Mouse (Mus musculus): ENCODE data around the gene Nudt15.
"Not testable (repeated sequence)": the region's sequence is repeated elsewhere in the genome, so short reads cannot be mapped to it uniquely, and the experiment has no call there.

The Nudt15 gene

DNA sequence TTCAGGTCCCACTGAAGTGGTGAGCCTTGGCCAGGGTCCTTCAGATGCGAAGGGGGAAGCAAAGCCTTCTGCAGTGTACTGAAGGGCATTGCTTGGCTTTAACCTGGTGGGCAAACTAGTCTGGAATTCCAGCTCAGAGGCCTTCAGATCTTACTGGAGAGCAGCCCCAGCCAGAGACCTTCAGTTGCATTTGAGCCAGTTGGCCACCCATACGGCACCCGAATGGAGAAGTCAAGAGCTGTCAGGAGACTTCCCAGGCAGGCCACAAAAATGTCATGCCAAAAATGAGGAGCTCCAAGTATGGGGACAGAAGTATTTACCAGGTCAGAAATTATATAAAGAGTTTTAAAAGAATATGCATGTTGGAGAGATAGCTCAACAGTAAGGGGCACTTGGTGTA, at the start of gene Nudt15:
Nudt15 (minus strand) TSS at position 192 of the 400 bp plus-strand sequence.
- no peak for DNase-seq (ENCODE audit: low spot score in 2 of 2)

DNA sequence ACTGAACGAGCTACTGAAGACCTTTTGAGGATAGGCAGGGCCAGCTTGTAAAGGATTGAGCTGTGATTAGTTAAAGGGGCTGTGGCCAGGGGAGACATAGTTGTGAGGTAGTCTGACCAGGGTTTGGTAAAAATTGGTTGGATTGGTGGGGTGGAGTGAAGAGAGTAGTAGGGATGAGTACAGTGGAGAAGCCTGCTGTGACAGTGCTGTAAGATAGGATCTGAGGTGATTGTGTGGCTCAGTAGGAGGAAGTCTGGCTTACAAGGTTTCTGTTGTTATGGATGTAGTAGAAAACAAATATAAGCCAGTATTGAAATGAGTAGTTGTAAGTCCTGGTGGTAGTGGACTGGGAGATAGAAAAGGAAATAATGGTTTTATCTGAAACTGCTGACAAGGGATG, 44.1 kb upstream of the Nudt15 start:
- DNase-seq (ENCODE audit: low spot score in 2 of 2): no peak

DNA sequence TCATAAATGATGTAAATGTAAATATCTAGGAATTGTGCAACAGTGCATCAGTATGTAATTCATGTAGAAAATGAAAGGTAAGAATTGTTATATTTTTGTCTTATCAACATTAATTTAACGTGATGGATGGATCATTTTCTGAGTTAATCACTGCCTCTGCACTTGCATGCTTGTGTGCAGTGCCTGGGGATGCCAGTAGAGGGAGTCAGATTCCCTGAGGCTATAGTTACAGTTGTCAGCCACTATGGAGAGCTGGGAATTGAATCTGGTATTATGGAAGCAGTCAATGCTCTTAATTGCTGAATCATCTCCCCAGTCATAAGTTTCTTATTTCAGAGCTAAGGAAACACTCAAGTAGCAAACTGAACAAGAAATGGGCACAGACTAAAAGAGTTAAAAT, 40.0 kb upstream of the Nudt15 start:
- DNase-seq (ENCODE audit: low spot score in 2 of 2): no peak

- no peak for DNase-seq (ENCODE audit: low spot score in 2 of 2)
Measured at GRCm38 (mm10) chr14:73576336-73576735, 28.3 kb upstream of the Nudt15 start.

GRCm38 (mm10) chr14:73574053-73574452, 26.0 kb upstream of the Nudt15 start:
- DNase-seq (ENCODE audit: low spot score in 2 of 2): no peak

DNA sequence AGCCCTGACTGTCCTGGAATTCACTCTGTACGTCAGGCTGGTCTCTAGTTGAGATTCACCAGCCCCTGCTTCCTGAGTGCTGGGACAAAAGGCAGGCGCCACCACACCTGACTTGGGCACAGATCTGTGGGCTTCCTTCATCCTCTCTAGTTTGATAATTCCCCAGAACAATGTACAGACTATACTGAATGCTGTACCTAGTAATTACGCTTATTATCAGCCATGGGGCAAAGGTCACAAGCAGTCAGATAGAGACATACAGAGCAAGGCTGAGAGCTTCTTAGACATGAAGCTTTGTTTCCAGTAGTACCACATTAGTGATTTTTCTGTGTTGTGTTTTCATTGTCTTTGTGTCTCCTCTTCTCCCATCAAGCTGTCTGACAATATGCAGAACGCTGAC, 23.1 kb upstream of the Nudt15 start:
- DNase-seq (ENCODE audit: low spot score in 2 of 2): no peak

DNA sequence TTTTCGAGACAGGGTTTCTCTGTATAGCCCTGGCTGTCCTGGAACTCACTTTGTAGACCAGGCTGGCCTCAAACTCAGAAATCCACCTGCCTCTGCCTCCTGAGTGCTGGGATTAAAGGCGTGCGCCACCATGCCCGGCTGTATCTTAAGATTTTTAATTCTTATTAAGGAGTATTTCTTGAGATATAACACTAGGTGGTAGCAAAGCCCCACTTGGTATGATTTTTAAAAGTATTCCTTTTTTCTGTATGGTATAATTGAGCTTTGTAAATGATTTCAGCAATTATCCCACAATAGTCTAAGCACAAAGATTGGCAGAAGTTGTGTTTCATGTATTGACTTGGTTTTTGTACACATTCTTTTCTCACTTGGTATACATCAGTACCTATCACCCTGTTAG, 21.8 kb upstream of the Nudt15 start:
- DNase-seq (ENCODE audit: low spot score in 2 of 2): not testable (repeated sequence)

DNA sequence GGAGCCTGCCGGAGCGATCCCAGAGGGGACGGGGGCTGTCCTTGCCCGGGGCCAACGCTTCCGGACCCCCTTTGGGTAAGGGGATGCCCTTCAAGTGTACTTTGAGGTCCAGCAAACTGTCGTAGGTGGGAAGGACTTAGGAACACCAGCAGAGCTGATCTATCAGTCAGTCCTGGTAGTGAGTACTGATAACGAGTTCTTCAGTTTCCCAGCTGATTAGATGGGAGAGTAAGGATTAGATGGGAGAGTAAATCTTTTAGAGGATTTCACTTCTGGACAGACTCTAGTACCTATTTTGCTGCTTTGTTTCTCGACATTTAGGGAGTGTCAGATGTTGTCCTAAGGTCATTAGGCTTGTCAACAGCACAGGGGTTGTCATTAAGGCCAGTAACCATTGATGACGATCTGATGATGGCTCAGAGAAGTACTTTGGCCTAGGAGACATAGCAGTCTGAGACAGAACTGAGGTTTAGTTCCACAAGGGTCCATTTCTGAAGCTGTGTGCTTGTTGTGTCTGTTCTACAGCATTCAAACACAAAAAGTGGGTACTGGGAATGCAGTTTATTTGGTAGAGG, 5.2 kb upstream of the Nudt15 start:
- no peak for DNase-seq (ENCODE audit: low spot score in 2 of 2)

DNA sequence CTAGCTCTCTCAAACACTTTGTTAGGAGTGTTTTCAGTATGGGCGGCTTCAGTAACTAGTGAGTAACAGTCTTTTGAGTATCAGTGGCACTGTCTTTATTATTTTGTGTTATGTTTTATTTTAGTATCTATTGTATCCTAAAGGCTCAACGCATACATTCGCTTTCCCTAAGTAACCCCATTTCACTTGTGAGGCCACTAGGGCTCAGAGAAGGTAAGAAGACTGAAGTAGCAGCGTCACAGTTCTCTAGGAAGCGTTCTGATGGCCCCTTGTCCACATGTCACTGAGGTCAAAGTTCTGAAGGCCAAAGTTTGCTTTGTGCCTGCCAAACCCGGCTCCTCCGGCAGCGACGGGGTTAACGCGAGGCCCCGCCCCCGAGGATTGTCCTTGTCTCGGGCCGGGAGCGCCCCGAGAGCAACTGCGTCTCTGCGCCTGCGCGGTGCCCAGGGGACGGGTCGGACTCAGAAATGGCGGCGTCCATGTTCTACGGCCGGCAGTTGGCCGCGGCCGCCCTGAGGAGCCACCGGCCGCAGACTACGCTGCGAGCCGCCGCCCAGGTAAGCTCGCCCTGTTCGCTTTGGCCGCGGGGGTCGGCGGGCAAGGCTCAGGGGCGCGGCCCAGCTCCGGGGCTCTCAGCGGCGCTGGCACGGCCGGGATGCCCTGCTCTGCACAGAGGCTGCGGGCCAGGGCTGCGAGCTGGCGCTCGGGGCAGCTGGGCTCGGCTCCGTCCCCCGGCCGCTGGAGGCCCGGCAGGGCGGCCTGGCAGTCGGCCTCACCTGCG, 4.5 kb upstream of the Nudt15 start:
- peak; percentile 91 to 95 for DNase-seq (ENCODE audit: low spot score in 2 of 2)

GRCm38 (mm10) chr14:73551164-73551563, 3.1 kb upstream of the Nudt15 start:
- no peak for DNase-seq (ENCODE audit: low spot score in 2 of 2)

DNA sequence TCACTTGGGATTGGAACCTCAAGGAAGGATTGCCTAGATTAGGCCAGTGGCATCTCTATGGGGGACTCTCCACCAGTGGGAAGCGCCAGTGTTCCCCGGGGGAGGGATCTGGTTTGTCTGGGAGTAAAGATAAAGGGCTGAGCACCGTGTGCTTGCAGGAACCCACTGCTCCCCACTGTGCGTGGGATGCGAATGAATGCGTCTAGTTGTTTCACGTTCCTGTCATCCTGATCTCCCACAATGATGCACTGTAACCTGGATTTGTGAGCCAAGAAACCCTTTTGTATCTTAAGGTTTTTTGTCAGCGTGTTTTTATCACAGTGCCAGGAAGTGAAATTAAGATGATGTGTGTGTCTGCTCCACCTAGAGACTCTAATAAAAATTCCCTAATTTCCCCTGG, 2.7 kb upstream of the Nudt15 start:
- no peak for DNase-seq (ENCODE audit: low spot score in 2 of 2)

- no peak for DNase-seq (ENCODE audit: low spot score in 2 of 2)
Measured at GRCm38 (mm10) chr14:73550291-73550690, 2.2 kb upstream of the Nudt15 start.

GRCm38 (mm10) chr14:73547034-73547433, 1.0 kb downstream of the Nudt15 start:
- DNase-seq (ENCODE audit: low spot score in 2 of 2): no peak

GRCm38 (mm10) chr14:73543781-73544180, 4.3 kb downstream of the Nudt15 start:
- DNase-seq (ENCODE audit: low spot score in 2 of 2): no peak

DNA sequence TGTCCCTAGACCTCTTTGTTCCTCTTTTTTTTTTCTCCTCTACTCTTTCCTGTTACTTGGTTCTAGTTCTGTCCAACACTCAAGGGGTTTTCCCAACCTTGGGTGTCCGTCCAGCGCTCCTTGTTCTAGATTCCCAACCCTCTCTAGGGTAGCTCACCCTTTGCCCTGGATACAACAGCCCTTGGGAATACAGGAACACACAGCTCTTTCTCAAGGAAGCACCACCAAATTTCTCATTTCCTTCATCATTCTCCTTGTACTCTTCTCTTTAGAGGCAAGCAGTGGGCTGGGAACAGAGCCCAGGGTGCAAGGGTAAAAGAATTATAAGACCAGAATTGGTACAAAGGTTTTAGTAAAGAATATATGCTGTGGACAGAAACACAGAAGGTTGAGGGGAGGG, 12.4 kb downstream of the Nudt15 start:
- no peak for DNase-seq (ENCODE audit: low spot score in 2 of 2)

- DNase-seq (ENCODE audit: low spot score in 2 of 2): no peak
Measured at GRCm38 (mm10) chr14:73533755-73534465, 14.1 kb downstream of the Nudt15 start.

GRCm38 (mm10) chr14:73528661-73529060, 19.4 kb downstream of the Nudt15 start:
- DNase-seq (ENCODE audit: low spot score in 2 of 2): not testable (repeated sequence)

- DNase-seq (ENCODE audit: low spot score in 2 of 2): peak; percentile 89 to 94
Measured at GRCm38 (mm10) chr14:73524766-73525448, 23.1 kb downstream of the Nudt15 start, which contains the start of gene Sucla2. TSS of gene Sucla2 (plus strand) at chr14:73525319.

DNA sequence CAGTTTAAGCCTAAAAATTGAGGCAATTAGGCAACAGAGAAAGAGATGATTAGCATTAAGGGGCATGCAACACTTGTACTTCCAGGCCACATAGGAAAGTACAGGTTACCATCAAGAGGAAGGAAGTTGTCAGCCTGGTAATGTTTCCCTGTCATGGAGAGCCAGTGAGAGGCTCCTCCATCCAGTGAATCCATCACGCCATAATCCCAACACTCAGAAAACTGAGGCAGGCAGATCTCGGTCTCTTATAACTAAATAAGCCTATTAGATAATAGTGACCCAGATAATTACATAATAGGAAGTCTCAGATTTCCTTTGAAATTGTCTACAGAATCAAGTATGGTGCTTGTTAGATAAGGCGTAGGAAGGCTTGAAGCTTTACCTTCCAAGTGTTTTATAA, 23.9 kb downstream of the Nudt15 start:
- no peak for DNase-seq (ENCODE audit: low spot score in 2 of 2)

DNA sequence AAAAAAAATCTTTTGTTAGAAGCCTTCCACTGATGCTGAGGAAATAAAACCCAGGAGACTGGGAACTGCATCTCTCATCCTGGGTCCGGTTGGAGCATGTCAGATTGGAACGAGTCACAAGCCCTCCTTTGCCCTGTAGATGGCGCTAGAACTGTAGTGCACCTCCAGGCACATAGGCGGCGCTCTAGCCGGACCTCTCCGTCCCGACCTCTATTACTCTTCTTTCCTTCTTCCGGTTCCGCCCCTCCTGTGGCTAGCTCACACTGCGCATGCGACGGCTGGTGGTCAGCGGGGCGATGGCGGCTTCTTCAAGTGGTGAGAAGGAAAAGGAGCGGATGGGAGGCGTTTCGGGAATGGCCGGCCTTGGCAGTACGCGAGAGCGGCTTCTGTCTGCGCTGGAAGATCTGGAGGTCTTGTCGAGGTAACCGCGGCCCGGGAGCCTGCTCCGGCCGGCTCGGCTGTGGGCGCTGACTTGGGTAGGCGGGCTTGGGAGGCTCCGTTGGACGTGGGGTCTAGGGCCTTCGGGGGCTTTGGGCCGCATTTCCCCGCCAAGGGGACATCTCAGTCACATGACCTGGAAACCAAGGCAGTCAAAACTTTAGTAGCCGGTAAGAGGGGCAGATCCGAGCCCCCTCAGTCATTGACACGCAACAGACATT, 38.1 kb downstream of the Nudt15 start, which contains the start of gene Med4:
Med4 (plus strand) TSS at position 261 of the 659 bp plus-strand sequence.
- DNase-seq (ENCODE audit: low spot score in 2 of 2): peak; percentile 91 to 92

DNA sequence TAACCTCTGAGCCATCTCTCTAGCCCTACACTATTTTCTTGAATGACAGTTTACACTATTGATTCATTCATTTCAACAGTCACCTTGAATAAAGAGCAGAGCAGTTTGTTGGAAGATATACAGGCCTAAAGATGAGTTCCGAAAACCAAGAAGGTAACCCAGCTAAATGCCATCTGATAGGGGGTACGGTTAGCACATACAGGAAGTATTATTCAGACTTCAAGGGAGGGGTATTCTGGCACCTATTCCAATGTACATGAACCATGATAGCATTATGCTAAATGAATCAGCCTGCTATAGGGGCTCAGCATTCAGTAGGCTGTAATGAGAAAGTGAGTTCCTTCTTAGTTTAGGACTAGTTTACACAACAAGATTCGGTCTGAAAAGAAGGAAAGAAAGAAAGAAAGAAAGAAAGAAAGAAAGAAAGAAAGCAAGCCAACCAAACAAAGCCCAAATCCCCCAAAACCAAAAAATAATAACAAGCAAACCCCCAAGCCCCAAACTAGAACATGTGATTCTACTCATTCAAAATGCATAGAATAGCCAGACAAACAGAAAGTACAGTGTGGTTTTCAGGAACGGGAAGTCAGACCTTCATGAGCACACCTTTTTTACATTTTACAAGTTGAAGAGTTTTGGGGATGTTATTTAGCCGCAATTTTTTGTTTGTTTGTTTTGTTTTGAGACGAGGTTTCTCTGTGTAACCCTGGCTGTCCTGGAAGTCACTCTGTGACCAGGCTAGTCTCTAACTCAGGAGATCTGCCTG, 39.2 kb downstream of the Nudt15 start:
- DNase-seq (ENCODE audit: low spot score in 2 of 2): no peak
